Mouse (Mus musculus) brain, embryonic 14.5 days (tissue): ENCODE data around the gene Tmem43.

Experiments used
- CTCF ChIP-seq: fragments of 200-500 bp; IDR thresholded peaks from 2 replicates; pipeline ENCODE4 v1.5.1; 2012; ENCODE audit warnings: inconsistent platforms, mild to moderate bottlenecking, moderate library complexity, borderline replicate concordance; ENCODE audit not compliant: insufficient read depth, insufficient read length; ENCODE audit errors: extremely low read depth
- POLR2A ChIP-seq: fragments of 200-500 bp; IDR thresholded peaks from 2 replicates; pipeline ENCODE4 v1.6.1; 2012; ENCODE audit warnings: mild to moderate bottlenecking, inconsistent platforms, borderline replicate concordance; ENCODE audit not compliant: poor library complexity, insufficient read depth, insufficient read length, severe bottlenecking; ENCODE audit errors: extremely low read depth

DNA sequence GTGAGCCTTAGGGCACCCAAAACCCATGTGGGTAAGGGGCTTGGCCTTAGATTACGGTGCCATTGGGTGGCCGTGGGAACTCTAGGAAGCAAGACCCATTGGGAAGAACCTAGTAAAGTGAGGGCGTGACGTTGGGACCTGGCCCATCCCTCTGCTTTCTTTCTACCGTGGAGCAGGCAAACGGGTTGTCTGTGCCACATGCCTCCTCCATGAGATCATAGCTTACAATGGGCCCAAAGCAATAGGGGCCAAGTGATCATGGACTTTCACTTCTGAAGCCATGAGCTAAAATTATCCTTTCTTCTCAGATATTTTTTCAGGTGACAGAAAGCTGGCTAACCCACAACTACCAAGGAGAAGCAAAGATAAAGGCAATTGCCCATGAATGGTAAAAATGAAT is 57.8 kb downstream of the Tmem43 start:
- TF ChIP-seq POLR2A = no peak
- no peak for TF ChIP-seq CTCF
